Mouse (Mus musculus) heart, embryonic 12.5 days (tissue): Measurements from ENCODE around the gene Ide. TPM values are rescaled to one million over a fixed set of nuclear protein-coding genes. Genes with fewer than 3 reads are reported as not detected.

ENCODE experiments used
- ATAC-seq: fragments of 200-750 bp; cut with Nextera tagmentation; 2 replicates; pipeline ENCODE4 v1.8.0; 2017; ENCODE audit warnings: moderate TSS enrichment, moderate library complexity; ENCODE audit not compliant: insufficient number of reproducible peaks, low FRiP score
- H3K27ac ChIP-seq: fragments of 300-500 bp; sonication (generic); 2 replicates; pipeline ENCODE4 v1.5.1; 2016; ENCODE audit warnings: mild to moderate bottlenecking, moderate library complexity; ENCODE audit not compliant: poor library complexity, severe bottlenecking
- H3K27me3 ChIP-seq: fragments of 300-500 bp; sonication (generic); replicated peaks from 2 replicates; pipeline ENCODE4 v1.6.1; 2016; ENCODE audit warnings: mild to moderate bottlenecking, moderate library complexity
- H3K36me3 ChIP-seq: fragments of 300-500 bp; sonication (generic); 2 replicates; pipeline ENCODE4 v1.6.1; 2016; ENCODE audit warnings: mild to moderate bottlenecking, moderate library complexity
- H3K4me1 ChIP-seq: fragments of 300-500 bp; sonication (generic); replicated peaks from 2 replicates; pipeline ENCODE4 v1.6.1; 2016; ENCODE audit warnings: mild to moderate bottlenecking
- H3K4me2 ChIP-seq: fragments of 300-500 bp; sonication (generic); 2 replicates; pipeline ENCODE4 v1.6.1; 2016; ENCODE audit warnings: mild to moderate bottlenecking, moderate library complexity
- H3K4me3 ChIP-seq: fragments of 300-500 bp; sonication (generic); 2 replicates; pipeline ENCODE4 v1.5.1; 2016; ENCODE audit warnings: mild to moderate bottlenecking
- H3K9ac ChIP-seq: fragments of 300-500 bp; sonication (generic); 2 replicates; pipeline ENCODE4 v1.6.1; 2016; ENCODE audit warnings: mild to moderate bottlenecking, moderate library complexity
- H3K9me3 ChIP-seq: fragments of 300-500 bp; sonication (generic); replicated peaks from 2 replicates; pipeline ENCODE4 v1.6.1; 2016; ENCODE audit warnings: mild to moderate bottlenecking, moderate library complexity
- WGBS: fragments of 180-500 bp; shearing (Covaris S2); methylation state at CpG from one replicate; pipeline ENCODE4 v1.1.7; 2016; 5-methylcytosine and 5-hydroxymethylcytosine counted together
- polyA plus RNA-seq: library from polyadenylated mRNA; unstranded; fragments of >200 nt; fragmentation: Nextera tagmentation; extraction: Ambion mirVana; gene quantifications from 2 replicates; pipeline ENCODE4 v1.2.1, GENCODE M21; 2016

Ide gene
- 62.0 and 62.7 TPM in 2 replicates for polyA plus RNA-seq

DNA sequence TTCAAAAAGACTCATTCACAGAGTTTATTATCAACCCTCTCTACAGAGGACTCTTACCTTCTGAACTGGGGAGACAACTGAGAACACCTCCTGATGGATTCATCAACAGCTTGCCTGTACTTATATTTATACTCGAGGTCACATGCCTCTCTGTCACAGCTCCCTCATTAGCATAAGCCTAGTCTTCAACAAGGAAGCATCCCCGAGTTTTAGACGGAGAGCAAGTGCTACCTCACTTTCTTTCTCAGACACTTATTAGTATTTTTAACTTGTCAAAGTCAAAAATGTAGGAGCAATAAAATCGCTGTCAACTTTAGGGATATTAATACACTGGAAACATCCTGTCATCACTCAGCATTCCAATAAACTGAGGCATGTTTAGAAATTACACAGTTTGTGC, at the start of gene Ide:
Gene Ide, minus strand, starts transcription at position 101 of the 400 bp plus-strand sequence.
- Histone ChIP-seq H3K4me1 (peaks cover 22% of the 10 kb centered on the region), H3K27me3 (no peaks in the 10 kb centered on the region), H3K9me3 (no peaks in the 10 kb centered on the region), H3K4me3 (no peak within 1 kb of the TSS), H3K9ac (no peak within 1 kb of the TSS), H3K4me2 (no peak within 1 kb of the TSS), H3K27ac (no peak within 1 kb of the TSS), H3K36me3 (0 out of 2 replicates have a peak, but pooled peaks cover 1% of the 10 kb centered on the region)
- WGBS = 76% methylated on average over 4 of the region's 4 CpGs
- no peak for ATAC-seq

DNA sequence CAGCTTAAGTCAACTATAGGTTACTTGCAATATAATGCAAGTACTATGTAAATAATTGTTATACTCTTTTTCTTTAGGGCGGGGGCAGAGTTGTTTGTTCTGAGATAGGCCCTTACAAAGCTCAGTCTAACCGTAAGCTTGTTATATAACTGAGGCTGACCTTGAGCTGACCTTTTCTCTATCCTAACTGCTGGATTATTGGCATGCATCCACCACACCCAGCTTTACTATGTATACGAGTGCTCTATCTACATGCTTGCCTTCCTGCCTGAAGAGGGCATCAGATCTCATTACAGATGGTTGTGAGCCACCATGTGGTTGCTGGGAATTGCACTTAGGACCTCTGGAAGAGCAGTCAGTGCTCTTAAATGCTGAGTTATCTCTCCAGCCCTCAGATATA, 48.5 kb upstream of the Ide start:
- ATAC-seq = no peak
- Histone ChIP-seq H3K36me3 (peaks cover 44% of the 10 kb centered on the region), H3K9me3 (no peaks in the 10 kb centered on the region), H3K4me1 (peaks cover 4% of the 10 kb centered on the region; the same call in 1 of the 2 replicates), H3K4me3 (no peak overlapping the region), H3K9ac (no peak overlapping the region), H3K27ac (no peak overlapping the region), H3K27me3 (no peaks in the 10 kb centered on the region), H3K4me2 (no peak overlapping the region)
- WGBS = 68% methylated on average over 3 of the region's 3 CpGs

DNA sequence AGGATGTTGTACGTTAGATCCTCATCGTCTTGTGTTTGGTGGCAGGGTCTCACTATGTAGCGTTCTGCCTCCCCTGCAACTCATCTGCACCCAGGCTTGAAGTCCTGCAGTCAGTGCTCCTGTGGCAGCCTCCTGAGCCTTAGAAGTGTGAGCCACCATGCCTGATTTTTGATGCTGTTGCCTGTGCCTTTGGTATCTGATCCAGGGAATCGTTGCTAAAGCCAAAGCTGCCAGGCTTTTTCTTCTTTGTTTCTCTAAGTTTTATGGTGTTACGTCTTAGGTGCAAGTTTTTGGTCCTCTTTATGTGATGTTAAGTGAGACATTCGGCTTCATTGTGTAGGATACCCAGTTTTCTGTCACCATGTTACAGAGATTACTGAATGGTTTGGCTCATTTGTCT, 41.2 kb upstream of the Ide start:
- no peak overlapping the region for H3K27ac ChIP-seq
- H3K27me3 ChIP-seq = no peaks in the 10 kb centered on the region
- H3K36me3 ChIP-seq = peaks cover 7% of the 10 kb centered on the region; the same call in 1 of the 2 replicates
- ATAC-seq = no peak
- no peak overlapping the region for H3K9ac ChIP-seq
- WGBS = 84% methylated on average over 6 of the region's 6 CpGs
- H3K4me1 ChIP-seq = peaks cover 26% of the 10 kb centered on the region
- H3K4me2 ChIP-seq = no peak overlapping the region
- peak overlapping the region; percentile 13; the same call in 1 of the 2 replicates for H3K4me3 ChIP-seq
- no peaks in the 10 kb centered on the region for H3K9me3 ChIP-seq

DNA sequence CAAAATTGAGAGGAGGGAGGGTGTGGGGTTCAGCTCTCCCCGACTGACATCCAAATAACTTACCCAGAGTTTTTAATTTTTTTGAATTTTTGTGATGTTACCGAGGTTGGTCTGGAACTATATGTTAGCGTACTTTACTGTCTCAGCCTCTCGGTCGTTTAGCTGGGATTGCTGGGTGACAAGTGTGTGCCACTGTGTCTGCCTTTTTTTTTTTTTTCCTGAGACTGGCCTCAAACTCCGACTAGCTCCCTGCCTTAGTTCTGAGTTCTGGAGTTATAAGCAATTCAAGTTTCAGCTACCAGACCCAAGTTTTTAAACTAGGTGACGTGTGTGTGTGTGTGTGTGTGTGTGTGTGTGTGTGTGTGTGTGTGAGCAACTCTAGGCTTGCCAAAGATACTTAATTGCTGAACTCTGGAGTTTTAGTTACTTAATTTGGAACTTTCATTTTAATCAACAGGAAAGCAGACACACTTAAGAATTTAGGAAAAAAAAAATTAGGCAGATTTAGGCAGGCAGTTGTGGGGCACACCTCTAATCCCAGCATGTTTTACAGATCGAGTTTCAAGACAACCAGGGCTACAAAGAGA, 39.8 kb upstream of the Ide start:
- Histone ChIP-seq H3K36me3 (0 out of 2 replicates have a peak, but pooled peaks cover 2% of the 10 kb centered on the region), H3K27me3 (no peaks in the 10 kb centered on the region), H3K27ac (no peak overlapping the region), H3K4me3 (peak overlapping the region; percentile 91), H3K4me1 (peaks cover 26% of the 10 kb centered on the region), H3K9me3 (no peaks in the 10 kb centered on the region), H3K4me2 (peak overlapping the region; percentile 67), H3K9ac (peak overlapping the region; percentile 64)
- no peak for ATAC-seq
- WGBS = 27% methylated on average over 8 of the region's 8 CpGs

DNA sequence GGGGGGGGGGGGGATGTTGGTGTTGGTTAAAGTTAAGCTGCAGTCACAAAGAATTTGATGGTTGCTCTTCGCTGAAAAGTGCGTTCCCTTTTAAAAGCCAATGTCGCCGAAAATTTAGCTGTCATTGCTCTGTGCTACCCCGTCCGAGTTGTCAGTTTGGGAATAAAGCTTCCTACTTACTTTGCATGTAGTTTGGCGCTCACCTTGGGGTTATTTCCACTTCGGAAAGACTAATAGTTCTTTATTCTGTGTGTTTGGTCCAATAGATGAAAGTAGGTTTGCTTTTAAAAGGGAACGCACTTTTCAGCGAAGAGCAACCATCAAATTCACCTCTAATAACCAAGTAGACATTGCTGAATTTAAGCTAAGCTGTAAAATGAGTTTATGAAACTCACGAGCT, 39.2 kb upstream of the Ide start:
- ATAC-seq = no peak
- WGBS = under 1% methylated on average over 11 of the region's 11 CpGs

DNA sequence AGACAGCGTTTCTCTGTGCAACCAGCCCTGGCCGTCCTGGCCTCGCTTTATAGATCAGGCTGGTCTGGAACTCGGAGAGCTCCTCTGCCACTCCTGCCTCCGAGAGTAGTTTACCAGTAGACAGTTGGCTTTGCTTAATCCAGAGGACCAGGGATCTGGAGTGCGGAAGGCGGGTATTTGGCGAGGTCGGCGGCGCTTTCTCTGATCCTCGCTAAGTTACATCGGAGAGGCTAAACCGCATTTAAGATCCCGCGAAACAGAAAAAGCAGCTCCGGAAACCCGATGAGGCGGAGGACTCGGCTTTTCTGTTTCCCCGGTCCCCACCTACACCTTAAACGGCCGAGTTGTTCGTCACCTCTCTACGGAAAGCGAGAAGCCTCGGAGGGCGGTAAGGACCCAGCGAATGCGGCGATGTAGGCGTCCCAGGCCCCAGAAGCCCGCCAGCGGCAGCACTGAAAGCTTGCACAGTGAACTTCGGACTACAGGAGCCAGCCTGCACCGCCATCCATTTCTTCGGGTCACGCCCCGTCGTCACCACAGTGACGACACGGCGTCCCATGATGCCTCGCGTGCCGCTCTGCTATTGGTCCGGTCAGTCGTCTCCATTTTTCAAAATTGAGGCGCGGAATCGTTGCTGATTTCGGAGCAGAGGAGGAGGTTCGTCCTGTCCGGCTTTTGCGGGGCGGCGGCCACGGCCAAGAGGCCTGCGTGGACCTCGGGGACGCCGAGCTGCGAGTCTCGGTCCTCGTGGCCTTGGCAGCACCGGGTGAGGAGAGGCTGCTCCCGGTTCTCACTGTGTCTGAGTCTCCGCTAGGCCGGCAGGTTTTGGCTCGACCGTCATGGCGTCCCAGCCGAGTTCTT, 38.3 kb upstream of the Ide start, which contains the start of gene Kif11:
Gene Kif11, plus strand, starts transcription at position 649 of the 861 bp plus-strand sequence.
- peak within 1 kb of the TSS; percentile 91 for H3K4me3 ChIP-seq
- ATAC-seq = peak; percentile 99
- WGBS = under 1% methylated on average over 73 of the region's 73 CpGs

More for the DNA sequence above, 39.2 kb upstream of the Ide start:
- Histone ChIP-seq H3K4me2 (peak overlapping the region; percentile 80), H3K36me3 (no peaks in the 10 kb centered on the region), H3K9me3 (no peaks in the 10 kb centered on the region), H3K4me3 (peak overlapping the region; percentile 91), H3K27ac (peak overlapping the region; percentile 99), H3K4me1 (peaks cover 26% of the 10 kb centered on the region), H3K27me3 (no peaks in the 10 kb centered on the region), H3K9ac (peak overlapping the region; percentile 87)

DNA sequence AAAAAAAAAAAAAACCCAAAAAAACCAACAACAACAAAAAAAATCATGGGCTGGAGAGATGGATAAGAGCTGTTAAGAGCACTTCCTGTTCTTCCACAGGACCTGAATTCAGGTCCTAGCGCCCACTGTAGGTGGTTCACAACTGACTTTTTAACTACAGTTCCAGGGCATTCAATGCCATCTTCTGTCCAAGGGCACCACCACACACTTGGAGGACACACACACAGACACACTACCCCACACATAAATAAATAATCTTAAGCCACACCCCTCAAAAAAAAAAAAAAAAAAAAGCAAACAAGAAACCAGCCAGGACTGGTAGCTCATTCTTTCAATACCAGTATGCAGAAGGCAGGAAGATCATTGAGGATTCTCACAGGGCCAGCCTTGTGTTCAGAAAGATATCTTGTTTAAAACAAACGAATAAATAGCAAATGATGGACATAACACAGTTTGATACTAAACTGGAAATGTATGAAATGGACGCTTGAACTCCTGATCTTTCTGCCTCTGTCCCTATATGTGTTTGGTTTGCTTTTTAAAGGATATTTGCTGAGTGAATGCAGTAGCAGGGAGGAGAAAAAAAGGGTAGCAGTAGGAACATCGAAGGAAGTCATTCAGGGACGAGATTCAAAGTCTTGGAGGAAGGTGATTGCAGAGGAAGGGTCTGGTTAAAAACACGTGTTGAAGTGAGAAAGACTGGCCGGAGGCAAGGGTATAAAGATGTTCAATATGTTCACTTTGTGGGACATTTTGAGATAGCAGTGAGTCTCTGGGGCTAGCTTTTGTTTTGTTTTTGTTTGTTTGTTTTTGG, 37.5 kb upstream of the Ide start:
- Histone ChIP-seq H3K4me1 (peaks cover 18% of the 10 kb centered on the region), H3K4me3 (peak overlapping the region; percentile 91), H3K27ac (peak overlapping the region; percentile 99), H3K4me2 (peak overlapping the region; percentile 80), H3K27me3 (no peaks in the 10 kb centered on the region), H3K36me3 (no peaks in the 10 kb centered on the region), H3K9me3 (no peaks in the 10 kb centered on the region), H3K9ac (peak overlapping the region; percentile 88)
- no peak for ATAC-seq
- 18% methylated on average over 7 of the region's 7 CpGs for WGBS

More for the DNA sequence above, 38.3 kb upstream of the Ide start, which contains the start of gene Kif11:
- peak within 1 kb of the TSS; percentile 80 for H3K4me2 ChIP-seq
- H3K27ac ChIP-seq = peak within 1 kb of the TSS; percentile 99
- no peaks in the 10 kb centered on the region for H3K36me3 ChIP-seq
- no peaks in the 10 kb centered on the region for H3K9me3 ChIP-seq
- no peaks in the 10 kb centered on the region for H3K27me3 ChIP-seq
- H3K4me1 ChIP-seq = peaks cover 21% of the 10 kb centered on the region
- peak within 1 kb of the TSS; percentile 88 for H3K9ac ChIP-seq

DNA sequence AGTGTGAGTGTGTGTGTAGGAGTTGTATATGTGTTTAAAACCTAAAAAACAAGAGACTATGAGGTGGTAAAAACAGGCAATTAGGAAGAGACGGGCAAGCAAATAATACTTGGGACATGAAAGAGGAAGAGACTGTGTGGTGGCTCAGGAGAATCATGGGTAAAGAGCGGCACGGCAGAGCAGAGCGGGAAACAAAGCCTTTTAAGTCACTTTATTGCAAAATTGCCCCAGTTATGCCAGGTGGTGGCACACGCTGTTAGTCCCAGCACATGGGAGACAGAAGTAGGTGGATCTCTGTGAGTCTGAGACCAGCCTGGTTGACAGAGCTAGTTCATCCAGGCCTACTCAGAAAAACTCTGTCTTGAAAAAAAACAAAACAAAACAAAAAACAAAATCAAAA, 32.7 kb upstream of the Ide start:
- Histone ChIP-seq H3K27ac (no peak overlapping the region), H3K4me1 (no peaks in the 10 kb centered on the region), H3K9me3 (no peaks in the 10 kb centered on the region), H3K9ac (no peak overlapping the region), H3K36me3 (no peaks in the 10 kb centered on the region), H3K4me3 (no peak overlapping the region), H3K27me3 (no peaks in the 10 kb centered on the region), H3K4me2 (no peak overlapping the region)
- no peak for ATAC-seq
- 81% methylated on average over 5 of the region's 5 CpGs for WGBS

DNA sequence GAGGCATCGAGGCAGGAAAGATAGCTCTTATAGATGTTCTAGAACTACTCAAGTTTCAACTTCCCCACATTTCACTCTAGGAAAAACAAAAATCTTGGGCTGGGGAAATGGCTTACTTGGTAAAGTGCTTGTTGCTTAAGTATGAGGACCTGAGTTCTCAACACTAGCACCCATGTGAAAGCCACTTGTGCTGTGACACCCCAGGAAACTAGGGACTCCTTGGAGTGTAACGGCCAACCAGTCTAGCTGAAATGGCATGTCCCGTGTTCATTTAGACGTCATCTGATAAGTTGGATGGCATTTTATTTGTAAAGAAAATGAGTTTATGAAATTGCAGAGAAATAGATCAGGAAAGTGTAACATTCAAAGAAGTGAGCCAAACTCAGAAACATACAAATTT, 32.3 kb upstream of the Ide start:
- no peak for ATAC-seq
- Histone ChIP-seq H3K4me2 (no peak overlapping the region), H3K36me3 (no peaks in the 10 kb centered on the region), H3K9me3 (no peaks in the 10 kb centered on the region), H3K4me1 (no peaks in the 10 kb centered on the region), H3K27me3 (no peaks in the 10 kb centered on the region), H3K27ac (no peak overlapping the region), H3K4me3 (no peak overlapping the region), H3K9ac (no peak overlapping the region)
- 80% methylated on average over 4 of the region's 4 CpGs for WGBS

DNA sequence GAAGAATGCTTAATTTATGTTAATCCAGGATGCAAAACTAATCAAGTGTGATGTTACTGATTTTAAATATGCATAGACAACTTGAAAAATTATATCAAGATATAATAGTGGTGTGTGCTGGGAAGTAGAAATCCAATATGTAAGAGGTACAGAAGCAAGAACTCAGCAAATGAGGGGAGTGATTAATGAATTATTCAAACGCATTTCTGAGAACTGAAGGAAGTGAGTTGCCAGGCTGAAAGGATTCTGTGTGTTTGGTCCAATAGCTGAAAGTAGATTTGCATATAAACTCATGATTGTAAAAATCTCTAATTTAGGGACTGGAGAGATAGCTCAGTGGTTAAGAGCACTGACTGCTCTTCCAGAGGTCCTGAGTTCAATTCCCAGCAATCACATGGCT, 31.3 kb upstream of the Ide start:
- Histone ChIP-seq H3K4me3 (no peak overlapping the region), H3K4me2 (no peak overlapping the region), H3K4me1 (no peaks in the 10 kb centered on the region), H3K9me3 (no peaks in the 10 kb centered on the region), H3K36me3 (no peaks in the 10 kb centered on the region), H3K27ac (no peak overlapping the region), H3K27me3 (no peaks in the 10 kb centered on the region), H3K9ac (no peak overlapping the region)
- WGBS = 67% methylated on average over 1 of the region's 1 CpGs
- ATAC-seq = no peak
